ENCODE assay signal across 9 mouse cellular contexts in the genomic region with DNA sequence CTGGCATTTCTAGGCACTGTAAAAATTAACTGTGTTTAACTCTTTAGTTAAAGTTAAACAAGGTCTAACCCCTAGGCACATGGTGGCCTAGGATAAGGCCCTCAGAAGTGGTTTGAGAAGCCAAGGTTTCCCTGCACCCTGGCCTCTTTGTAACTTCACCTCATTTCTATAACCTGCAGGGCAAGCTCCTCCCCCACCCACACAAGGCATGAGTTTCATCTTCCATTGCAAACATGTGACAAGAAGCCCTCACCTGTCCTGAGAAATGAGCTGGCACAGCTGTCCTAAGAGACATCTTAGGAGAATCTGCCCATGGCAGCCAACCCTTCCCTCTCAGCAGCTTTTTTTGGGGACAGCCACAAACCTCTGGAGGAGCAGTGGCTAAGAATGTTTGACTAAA. TPM values are rescaled to one million over a fixed set of nuclear protein-coding genes. Genes with fewer than 3 reads are reported as not detected.
A peak's percentile ranks its signal among the peaks of the same experiment; 100 is the strongest.
DNase-seq lines count a peak whose midpoint lies in the region; ATAC-seq and TF ChIP-seq lines count a peak whose summit lies in the region.
"Had no signal": no experiment of that assay in that cellular context is flagged by ENCODE, and none has a peak within 500 bp of the region (broad histone marks: within the 10 kb centered on the region; RNA-seq: fewer than 3 reads in every experiment).

No protein-coding gene starts in this region.

- peak; percentile 52 for DNase-seq in CD4-positive, CD25-positive, alpha-beta regulatory T cell, adult 2 months (ENCODE audit: low read depth, low spot score)
- DNase-seq in liver, embryonic 14.5 days (ENCODE audit: low read depth in 3 of 3, low spot score in 3 of 3) = no peak
- no peak for DNase-seq in embryo, embryonic 11 days
- no peak for DNase-seq in gastrocnemius, adult 8-10 months (ENCODE audit: low spot score in 2 of 2)
- DNase-seq: right cerebral cortex, adult 18-20 months had no signal

- ATAC-seq in CD4-positive, CD25-positive, alpha-beta regulatory T cell, adult 4 months = no peak
- ATAC-seq in hindbrain, embryonic 13.5 days (ENCODE audit: low FRiP score) = no peak
- ATAC-seq in liver, embryonic 14.5 days (ENCODE audit: insufficient read depth) = no peak
- ATAC-seq in granulocyte monocyte progenitor cell, adult 5-6 weeks (replicated peaks; ENCODE audit: poor library complexity, severe bottlenecking) = no peak

- H3K4me1 ChIP-seq in E14TG2a.4 (replicated peaks; ENCODE audit: low read depth, low read length) = peaks cover 74% of the 10 kb centered on the region
- H3K4me1 ChIP-seq in hindbrain, embryonic 13.5 days (replicated peaks) = peaks cover 58% of the 10 kb centered on the region
- peaks cover 51 to 56% of the 10 kb centered on the region in 2 experiments for H3K4me1 ChIP-seq in liver, embryonic 14.5 days (replicated peaks; ENCODE audit: control insufficient read depth in 2 of 2, insufficient read depth in 2 of 2, low read length in 1 of 2)

- TF ChIP-seq EP300 in liver, embryonic 14.5 days (IDR thresholded peaks at IDR 0.05; ENCODE audit: low read depth) = no peak

- H3K27me3 ChIP-seq in E14TG2a.4 (ENCODE audit: insufficient read depth, low read length) = no peaks in the 10 kb centered on the region
- H3K27me3 ChIP-seq in hindbrain, embryonic 13.5 days = no peaks in the 10 kb centered on the region
- H3K27me3 ChIP-seq in liver, embryonic 14.5 days (ENCODE audit: control insufficient read depth, insufficient read depth, low read length) = no peaks in the 10 kb centered on the region

- no peak for TF ChIP-seq CTCF in E14TG2a.4 (conservative IDR thresholded peaks at IDR 0.05; ENCODE audit: low read length)
- TF ChIP-seq CTCF in liver, embryonic 14.5 days (IDR thresholded peaks at IDR 0.05; ENCODE audit: low read depth) = no peak

- peak overlapping the region; percentile 98; the same call in 1 of the 2 replicates for H3K4me3 ChIP-seq in E14TG2a.4 (replicated peaks; ENCODE audit: low read length)
- H3K4me3 ChIP-seq in hindbrain, embryonic 13.5 days = peak overlapping the region; percentile 92
- peak overlapping the region; percentile 53 to 79 for H3K4me3 ChIP-seq in liver, embryonic 14.5 days (ENCODE audit: insufficient read depth in 1 of 2, low read depth in 2 of 2, low read length in 2 of 2)

- peak overlapping the region; percentile 95 for H3K9ac ChIP-seq in hindbrain, embryonic 13.5 days
- peak overlapping the region; percentile 68 for H3K9ac ChIP-seq in liver, embryonic 14.5 days (replicated peaks)

- no peak overlapping the region for H3K27ac ChIP-seq in hindbrain, embryonic 13.5 days
- H3K27ac ChIP-seq in liver, embryonic 14.5 days = peak overlapping the region; percentile 3

- H3K9me3 ChIP-seq in E14TG2a.4 (ENCODE audit: low read length) = no peaks in the 10 kb centered on the region
- H3K9me3 ChIP-seq in hindbrain, embryonic 13.5 days = no peaks in the 10 kb centered on the region
- H3K9me3 ChIP-seq in liver, embryonic 14.5 days (ENCODE audit: control insufficient read depth, low read length) = no peaks in the 10 kb centered on the region

- H3K4me2 ChIP-seq in hindbrain, embryonic 13.5 days = peak overlapping the region; percentile 93
- peak overlapping the region; percentile 86 for H3K4me2 ChIP-seq in liver, embryonic 14.5 days (ENCODE audit: low read depth)

- no peaks in the 10 kb centered on the region for H3K36me3 ChIP-seq in E14TG2a.4 (ENCODE audit: insufficient read depth, low read length)
- H3K36me3 ChIP-seq in hindbrain, embryonic 13.5 days = no peaks in the 10 kb centered on the region
- H3K36me3 ChIP-seq in liver, embryonic 14.5 days (replicated peaks; ENCODE audit: control insufficient read depth, insufficient read depth, low read depth) = no peaks in the 10 kb centered on the region

RNA-seq across cellular contexts. Expression of a gene that starts 1.7 kb away (rescaled TPM):
- polyA plus RNA-seq in CD4-positive, CD25-positive, alpha-beta regulatory T cell, adult 4 months (2017; shearing (Covaris generic)) = 10 to 100 TPM; 62.4 to 88.4 TPM
- polyA plus RNA-seq in hindbrain, embryonic 13.5 days (2015; fragmentation: Nextera tagmentation; extraction: Ambion mirVana) = 76.4 and 77.0 TPM in 2 replicates
- 22.0 and 22.9 TPM in 2 replicates for polyA plus RNA-seq in liver, embryonic 14.5 days (2012; rRNA removed)
- 25.4 and 28.5 TPM in 2 replicates for polyA plus RNA-seq in liver, embryonic 14.5 days (2014; fragmentation: Nextera tagmentation; extraction: Ambion mirVana)
- total RNA-seq in granulocyte monocyte progenitor cell, adult 5-6 weeks (2014; fragmentation: Nextera tagmentation) = 44.0 and 48.2 TPM in 2 replicates
- total RNA-seq in granulocyte monocyte progenitor cell, adult 5-6 weeks (2017) = 37.8 and 40.1 TPM in 2 replicates
- 10 to 100 TPM in 2 of 4 experiments, 1 to 10 TPM in 2; 8.9 to 11.6 (median 10.3) TPM for total RNA-seq in gastrocnemius, adult 8-10 months (2022)

RNA-seq across cellular contexts. Expression of a gene that starts 48.7 kb away (rescaled TPM):
- 10 to 100 TPM; 12.4 to 13.4 TPM for polyA plus RNA-seq in CD4-positive, CD25-positive, alpha-beta regulatory T cell, adult 4 months (2017; shearing (Covaris generic))
- polyA plus RNA-seq in hindbrain, embryonic 13.5 days (2015; fragmentation: Nextera tagmentation; extraction: Ambion mirVana) = 78.5 and 81.6 TPM in 2 replicates
- polyA plus RNA-seq in liver, embryonic 14.5 days (2012; rRNA removed) = 22.0 and 39.4 TPM in 2 replicates
- 41.8 and 45.1 TPM in 2 replicates for polyA plus RNA-seq in liver, embryonic 14.5 days (2014; fragmentation: Nextera tagmentation; extraction: Ambion mirVana)
- 7.5 and 11.0 TPM in 2 replicates for total RNA-seq in granulocyte monocyte progenitor cell, adult 5-6 weeks (2014; fragmentation: Nextera tagmentation)
- total RNA-seq in granulocyte monocyte progenitor cell, adult 5-6 weeks (2017) = 10.6 and 11.6 TPM in 2 replicates
- total RNA-seq in gastrocnemius, adult 8-10 months (2022) = 10 to 100 TPM; 25.1 to 33.3 (median 30.0) TPM
